Mouse (Mus musculus) thymus, adult 2 months (tissue): Measurements from ENCODE around the gene Pdk2. TPM values are rescaled to one million over a fixed set of nuclear protein-coding genes. Genes with fewer than 3 reads are reported as not detected.

ENCODE experiments used
- DNase-seq: peaks from one replicate; pipeline ENCODE4 v3.0.0; 2021
- H3K27ac ChIP-seq: fragments of 200-500 bp; 2 replicates; pipeline ENCODE4 v1.5.1; 2012; ENCODE audit warnings: low read length, control low read depth; ENCODE audit not compliant: control insufficient read depth, insufficient read depth
- H3K27me3 ChIP-seq: fragments of 200-500 bp; 2 replicates; pipeline ENCODE4 v1.6.1; 2012; ENCODE audit warnings: mild to moderate bottlenecking, low read length, moderate library complexity, mixed read lengths; ENCODE audit not compliant: control insufficient read depth, insufficient read depth
- H3K36me3 ChIP-seq: fragments of 200-500 bp; 2 replicates; pipeline ENCODE4 v1.6.1; 2012; ENCODE audit warnings: mild to moderate bottlenecking, low read length, moderate library complexity; ENCODE audit not compliant: control insufficient read depth, insufficient read depth
- H3K4me1 ChIP-seq: fragments of 200-500 bp; replicated peaks from 2 replicates; pipeline ENCODE4 v1.6.1; 2012; ENCODE audit warnings: low read length; ENCODE audit not compliant: control insufficient read depth, insufficient read depth
- H3K4me3 ChIP-seq: fragments of 200-500 bp; 2 replicates; pipeline ENCODE4 v1.5.1; 2012; ENCODE audit warnings: mild to moderate bottlenecking, low read length, control low read depth, moderate library complexity; ENCODE audit not compliant: control insufficient read depth, insufficient read depth
- CTCF ChIP-seq: fragments of 200-500 bp; IDR thresholded peaks from 2 replicates; pipeline ENCODE4 v1.5.1; 2012; ENCODE audit warnings: mild to moderate bottlenecking, control low read depth, low read length, moderate library complexity, borderline replicate concordance; ENCODE audit not compliant: control insufficient read depth, poor library complexity, insufficient read depth; ENCODE audit errors: extremely low read depth
- POLR2A ChIP-seq: fragments of 200-500 bp; IDR thresholded peaks from 2 replicates; pipeline ENCODE4 v1.6.1; 2012; ENCODE audit warnings: mild to moderate bottlenecking, low read length, control low read depth, moderate library complexity; ENCODE audit not compliant: control insufficient read depth, poor library complexity, insufficient read depth; ENCODE audit errors: extremely low read depth
- WGBS: fragments of 180-500 bp; shearing (Covaris S2); methylation state at CpG from one replicate; pipeline ENCODE4 v1.1.7; 2018; 5-methylcytosine and 5-hydroxymethylcytosine counted together
- polyA plus RNA-seq: library from polyadenylated mRNA; depleted of rRNA; stranded (reverse); fragments of >200 nt; gene quantifications from 2 replicates; pipeline ENCODE4 v1.2.3, GENCODE M21; 2012

Gene Pdk2
- polyA plus RNA-seq, 1 experiment: 55.0 TPM

GRCm38 (mm10) chr11:95000128-95000527 lies 41.0 kb downstream of the Pdk2 start:
- H3K4me3 ChIP-seq: no peak overlapping the region
- H3K4me1 ChIP-seq: peaks cover 59% of the 10 kb centered on the region
- no peak for DNase-seq
- 57% methylated on average over 8 of the region's 8 CpGs for WGBS
- H3K36me3 ChIP-seq: peaks cover 43% of the 10 kb centered on the region
- H3K27ac ChIP-seq: peak overlapping the region; percentile 95
- TF ChIP-seq POLR2A: no peak
- no peak for TF ChIP-seq CTCF
- no peaks in the 10 kb centered on the region for H3K27me3 ChIP-seq

DNA sequence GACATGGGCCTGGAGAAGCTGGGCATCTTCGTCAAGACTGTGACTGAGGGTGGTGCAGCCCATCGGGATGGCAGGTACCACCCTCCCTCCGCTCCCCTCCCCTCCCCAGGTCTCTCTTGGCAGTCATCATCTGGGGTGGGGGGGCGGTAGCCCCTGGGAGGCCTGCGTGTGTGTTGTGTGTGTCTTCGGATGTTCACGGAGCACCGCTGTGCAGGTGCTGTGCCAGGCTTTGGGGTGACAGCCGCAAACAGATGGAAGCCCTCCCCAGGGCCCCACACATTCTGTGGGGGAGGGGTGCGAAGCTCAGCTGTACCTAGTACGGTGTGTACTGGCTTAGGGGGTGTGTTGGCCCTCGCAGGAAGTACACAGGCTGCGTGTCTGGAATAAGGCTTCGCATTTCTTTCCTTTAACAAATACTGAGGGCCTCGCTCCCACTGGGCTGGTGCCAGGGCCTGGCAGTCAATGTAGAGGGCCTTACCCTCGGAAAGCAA lies 43.1 kb downstream of the Pdk2 start:
- DNase-seq: peak; percentile 94
- no peaks in the 10 kb centered on the region for H3K27me3 ChIP-seq
- 12% methylated on average over 16 of the region's 16 CpGs for WGBS
- peaks cover 79% of the 10 kb centered on the region for H3K4me1 ChIP-seq
- TF ChIP-seq CTCF: peak; percentile 58; the same call in 1 of the 2 replicates
- TF ChIP-seq POLR2A: no peak
- peak overlapping the region; percentile 19 for H3K4me3 ChIP-seq
- peaks cover 35% of the 10 kb centered on the region for H3K36me3 ChIP-seq
- peak overlapping the region; percentile 95 for H3K27ac ChIP-seq

GRCm38 (mm10) chr11:94997596-94997995 lies 43.6 kb downstream of the Pdk2 start:
- no peak for DNase-seq
- Histone ChIP-seq H3K4me1 (peaks cover 83% of the 10 kb centered on the region), H3K27me3 (no peaks in the 10 kb centered on the region), H3K27ac (peak overlapping the region; percentile 82), H3K36me3 (peaks cover 30% of the 10 kb centered on the region), H3K4me3 (peak overlapping the region; percentile 19)
- 16% methylated on average over 5 of the region's 5 CpGs for WGBS
- TF ChIP-seq POLR2A (no peak), CTCF (no peak)

- no peaks in the 10 kb centered on the region for H3K27me3 ChIP-seq
- TF ChIP-seq POLR2A (no peak), CTCF (no peak)
- H3K4me3 ChIP-seq: no peak overlapping the region
- H3K36me3 ChIP-seq: peaks cover 24% of the 10 kb centered on the region
- H3K27ac ChIP-seq: peak overlapping the region; percentile 82; the same call in 1 of the 2 replicates
- DNase-seq: no peak
- 86% methylated on average over 6 of the region's 6 CpGs for WGBS
- H3K4me1 ChIP-seq: peaks cover 85% of the 10 kb centered on the region
Observed at GRCm38 (mm10) chr11:94996984-94997383, 44.2 kb downstream of the Pdk2 start.

GRCm38 (mm10) chr11:94996101-94996500 lies 45.1 kb downstream of the Pdk2 start:
- DNase-seq: no peak
- Histone ChIP-seq H3K4me3 (peak overlapping the region; percentile 6; the same call in 1 of the 2 replicates), H3K27ac (no peak overlapping the region), H3K4me1 (peaks cover 85% of the 10 kb centered on the region), H3K36me3 (peaks cover 16% of the 10 kb centered on the region), H3K27me3 (no peaks in the 10 kb centered on the region)
- no peak for TF ChIP-seq POLR2A
- no peak for TF ChIP-seq CTCF
- WGBS: 78% methylated on average over 8 of the region's 8 CpGs

DNA sequence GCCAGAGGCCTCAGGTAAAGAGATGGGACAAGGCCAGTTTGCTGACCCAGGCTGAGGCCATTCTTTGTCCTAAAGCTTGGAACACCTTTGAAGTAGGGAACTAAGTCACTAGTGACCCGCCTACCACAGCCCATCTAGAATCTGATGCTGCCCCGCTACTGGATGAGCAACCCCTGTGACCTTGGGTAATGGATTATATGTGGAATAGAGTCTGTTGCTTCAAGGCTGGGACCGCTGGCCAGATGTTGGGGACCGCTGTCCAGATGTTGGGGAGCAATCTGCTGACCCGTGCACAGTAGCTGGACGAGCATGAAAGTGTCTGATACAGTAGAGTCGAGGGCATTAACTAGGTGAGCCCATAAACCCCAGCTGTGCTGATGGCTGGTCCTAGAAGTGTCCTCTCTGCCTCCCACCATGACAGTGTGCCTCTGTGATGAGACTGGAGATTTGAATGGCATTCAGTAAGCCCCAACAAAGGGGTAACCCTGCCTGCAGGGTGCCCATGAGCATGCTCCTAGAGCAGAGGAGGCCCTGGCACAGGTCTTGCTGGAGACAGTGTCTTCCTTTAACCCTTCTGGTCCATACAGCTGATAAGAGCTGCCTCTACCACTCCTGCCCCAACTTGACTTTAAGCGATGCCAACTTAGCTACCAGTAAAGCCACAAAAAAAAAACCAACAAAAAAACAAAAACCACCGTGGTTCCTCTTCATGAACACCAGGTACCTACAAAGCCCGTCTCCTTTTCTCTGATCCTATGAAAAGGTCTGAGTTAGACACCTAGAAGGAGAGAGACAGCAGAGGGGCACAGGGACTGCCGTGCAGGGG lies 46.0 kb downstream of the Pdk2 start:
- TF ChIP-seq CTCF: no peak
- TF ChIP-seq POLR2A: no peak
- DNase-seq: peak; percentile 21
- Histone ChIP-seq H3K36me3 (peaks cover 13% of the 10 kb centered on the region), H3K27me3 (no peaks in the 10 kb centered on the region), H3K4me1 (peaks cover 75% of the 10 kb centered on the region), H3K4me3 (peak overlapping the region; percentile 69), H3K27ac (no peak overlapping the region)
- 48% methylated on average over 11 of the region's 11 CpGs for WGBS
